Mouse (Mus musculus): ENCODE measurements at regions not wholly inside any gene's neighbourhood (a gene's known extent, or its start where the extent isn't known, plus 50 kb on each side); places are given as distances from the start of the nearest gene placed in this dataset.

- H3K9ac ChIP-seq (ENCODE audit: insufficient read depth, low read depth) = no peak overlapping the region
- TF ChIP-seq MAFK (IDR thresholded peaks at IDR 0.05; ENCODE audit: insufficient replicate concordance, low read length) = no peak
- no peak for TF ChIP-seq GABPA (IDR thresholded peaks at IDR 0.05; ENCODE audit: insufficient replicate concordance, low read depth, low read length)
- no peak for TF ChIP-seq JUN (IDR thresholded peaks at IDR 0.05; ENCODE audit: insufficient read depth, low read depth, low read length)
- no peak for TF ChIP-seq PAX5 (IDR thresholded peaks at IDR 0.05; ENCODE audit: low read length)
- TF ChIP-seq CHD2 (IDR thresholded peaks at IDR 0.05; ENCODE audit: low read length) = no peak
- no peak for TF ChIP-seq ZMIZ1 (IDR thresholded peaks at IDR 0.05; ENCODE audit: low read depth, low read length)
- TF ChIP-seq KAT2A (IDR thresholded peaks at IDR 0.05; ENCODE audit: insufficient replicate concordance, low read length) = no peak
- TF ChIP-seq E2F4 (IDR thresholded peaks at IDR 0.05; ENCODE audit: insufficient replicate concordance, low read depth, low read length) = no peak
- no peak for TF ChIP-seq MEF2A (IDR thresholded peaks at IDR 0.05; ENCODE audit: borderline replicate concordance, low read depth, low read length)
- TF ChIP-seq NELFE (IDR thresholded peaks at IDR 0.05; ENCODE audit: low read depth, low read length) = no peak
- TF ChIP-seq UBTF (IDR thresholded peaks at IDR 0.05; ENCODE audit: low read depth, low read length) = no peak
- TF ChIP-seq HCFC1 (IDR thresholded peaks at IDR 0.05; ENCODE audit: low read depth, low read length) = no peak
Observed at GRCm38 (mm10) chr7:71287441-71287840, 63.8 kb downstream of the Gm10295 start.

GRCm38 (mm10) chr7:71284246-71284645 is 67.0 kb downstream of the Gm10295 start:
- Histone ChIP-seq H3K9me3 (replicated peaks; ENCODE audit: low read length) (peaks cover 42% of the 10 kb centered on the region), H3K4me3 (replicated peaks in 1 of 3; ENCODE audit: low read depth in 2 of 3, low read length in 2 of 3, poor library complexity in 1 of 3) (no peak overlapping the region), H3K79me2 (replicated peaks; ENCODE audit: control insufficient read depth, extremely low read depth, insufficient read depth, poor library complexity, severe bottlenecking) (no peaks in the 10 kb centered on the region), H3K36me3 (replicated peaks in 1 of 2; ENCODE audit: control insufficient read depth in 1 of 2, insufficient read depth in 1 of 2, low read length in 1 of 2) (no peaks in the 10 kb centered on the region), H3K4me1 (ENCODE audit: control insufficient read depth in 1 of 2, insufficient read depth in 2 of 2) (no peaks in the 10 kb centered on the region), H3K9ac (ENCODE audit: insufficient read depth, low read depth) (no peak overlapping the region), H3K27me3 (replicated peaks) (no peaks in the 10 kb centered on the region), H3K27ac (ENCODE audit: insufficient read depth, low read depth) (no peak overlapping the region), H3K4me2 (ENCODE audit: insufficient read depth, low read depth, poor library complexity, severe bottlenecking) (no peak overlapping the region)
- in situ Hi-C loops (cut with MboI; ENCODE audit: low pct_ligation_motif_present, low pct_unique_long_range_greater_than_20kb, low sequenced_read_pairs) (no loop called here), dilution Hi-C loops (cut with MboI; ENCODE audit: extremely low pct_ligation_motif_present, extremely low pct_unique_long_range_greater_than_20kb, low sequenced_read_pairs) (no loop called here)
- DNase-seq (ENCODE audit: extremely low read depth) = no peak
- TF ChIP-seq E2F4 (IDR thresholded peaks at IDR 0.05; ENCODE audit: insufficient replicate concordance, low read depth, low read length) (no peak), MAZ (IDR thresholded peaks at IDR 0.05; ENCODE audit: low read depth, low read length) (no peak), USF1 (IDR thresholded peaks at IDR 0.05; ENCODE audit: low read depth, low read length) (no peak), SMC3 (IDR thresholded peaks at IDR 0.05; ENCODE audit: low read depth, low read length) (no peak), RCOR1 (conservative IDR thresholded peaks at IDR 0.05; ENCODE audit: low read depth, low read length) (no peak), JUND (conservative IDR thresholded peaks at IDR 0.05; ENCODE audit: low read depth, low read length) (no peak), USF2 (conservative IDR thresholded peaks at IDR 0.05; ENCODE audit: low read depth, low read length) (no peak)

More at GRCm38 (mm10) chr7:71287441-71287840, 63.8 kb downstream of the Gm10295 start:
- Histone ChIP-seq H3K4me3 (replicated peaks in 1 of 3; ENCODE audit: low read depth in 2 of 3, low read length in 2 of 3, poor library complexity in 1 of 3) (no peak overlapping the region), H3K27me3 (replicated peaks) (no peaks in the 10 kb centered on the region), H3K9me3 (replicated peaks; ENCODE audit: low read length) (peaks cover 40% of the 10 kb centered on the region), H3K4me1 (ENCODE audit: control insufficient read depth in 1 of 2, insufficient read depth in 2 of 2) (no peaks in the 10 kb centered on the region), H3K27ac (ENCODE audit: insufficient read depth, low read depth) (no peak overlapping the region), H3K79me2 (replicated peaks; ENCODE audit: control insufficient read depth, extremely low read depth, insufficient read depth, poor library complexity, severe bottlenecking) (no peaks in the 10 kb centered on the region), H3K4me2 (ENCODE audit: insufficient read depth, low read depth, poor library complexity, severe bottlenecking) (no peak overlapping the region), H3K36me3 (replicated peaks in 1 of 2; ENCODE audit: control insufficient read depth in 1 of 2, insufficient read depth in 1 of 2, low read length in 1 of 2) (no peaks in the 10 kb centered on the region)
- in situ Hi-C loops (cut with MboI; ENCODE audit: low pct_ligation_motif_present, low pct_unique_long_range_greater_than_20kb, low sequenced_read_pairs) (no loop called here), dilution Hi-C loops (cut with MboI; ENCODE audit: extremely low pct_ligation_motif_present, extremely low pct_unique_long_range_greater_than_20kb, low sequenced_read_pairs) (no loop called here)
- no peak for DNase-seq (ENCODE audit: extremely low read depth)

Measured in CH12.LX (cell line).